Comparison of ENCODE assay signal across 8 mouse cellular contexts in the genomic region with DNA sequence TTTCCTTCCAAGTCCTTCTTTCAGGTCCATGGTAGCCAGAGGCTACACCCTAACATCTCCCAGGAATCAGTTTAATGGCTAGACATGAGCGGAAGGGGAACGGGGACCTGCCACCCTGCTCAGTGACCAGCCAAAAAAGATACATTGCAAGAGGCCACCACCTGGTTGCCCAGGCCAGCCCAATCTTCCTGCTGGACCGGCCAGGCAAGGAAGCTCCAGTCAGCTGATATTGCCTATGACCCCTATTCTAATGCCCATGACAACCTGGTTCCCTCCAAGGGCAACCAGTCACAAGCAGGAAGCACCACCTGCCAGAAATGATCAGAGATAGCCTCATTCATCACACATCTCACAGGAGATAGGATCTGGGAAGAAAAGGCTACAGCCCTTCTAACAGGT. TPM values are rescaled to one million over a fixed set of nuclear protein-coding genes. Genes with fewer than 3 reads are reported as not detected.
DNase-seq lines count a peak whose midpoint lies in the region; ATAC-seq lines count a peak whose summit lies in the region.

No protein-coding gene starts in this region.

- H3K27me3 ChIP-seq in neural tube, embryonic 11.5 days (ENCODE audit: control insufficient read depth, insufficient read depth, low read length), result no peaks in the 10 kb centered on the region
- no peaks in the 10 kb centered on the region for H3K27me3 ChIP-seq in forebrain, embryonic 14.5 days (replicated peaks; ENCODE audit: control insufficient read depth, insufficient read depth, low read length)
- H3K27me3 ChIP-seq in limb, embryonic 13.5 days, result no peaks in the 10 kb centered on the region
- H3K27me3 ChIP-seq in stomach, embryonic 14.5 days (ENCODE audit: control insufficient read depth, insufficient read depth, low read length), result no peaks in the 10 kb centered on the region

- peaks cover 8% of the 10 kb centered on the region for H3K4me1 ChIP-seq in neural tube, embryonic 11.5 days (ENCODE audit: control insufficient read depth, insufficient read depth, low read length)
- H3K4me1 ChIP-seq in forebrain, embryonic 14.5 days (ENCODE audit: control insufficient read depth, insufficient read depth, low read length), result peaks cover 7% of the 10 kb centered on the region; the same call in 1 of the 2 replicates
- peaks cover 35% of the 10 kb centered on the region for H3K4me1 ChIP-seq in limb, embryonic 13.5 days
- H3K4me1 ChIP-seq in stomach, embryonic 14.5 days (ENCODE audit: control insufficient read depth, insufficient read depth, low read length), result 0 out of 2 replicates have a peak, but pooled peaks cover 11% of the 10 kb centered on the region

- H3K4me2 ChIP-seq in neural tube, embryonic 11.5 days (ENCODE audit: low read depth), result peak overlapping the region; percentile 97
- H3K4me2 ChIP-seq in forebrain, embryonic 14.5 days (ENCODE audit: low read length), result peak overlapping the region; percentile 98
- H3K4me2 ChIP-seq in limb, embryonic 13.5 days (replicated peaks), result peak overlapping the region; percentile 99
- peak overlapping the region; percentile 99 for H3K4me2 ChIP-seq in stomach, embryonic 14.5 days (replicated peaks; ENCODE audit: low read depth, low read length)

- DNase-seq in neural tube, embryonic 11.5 days (ENCODE audit: low spot score), result no peak
- no peak for DNase-seq in neural tube, embryonic 10.5 days (ENCODE audit: extremely low spot score, low spot score)
- DNase-seq in forebrain, embryonic 14.5 days (ENCODE audit: low spot score), result no peak
- DNase-seq in gastrocnemius, postnatal 36 days, result no peak
- DNase-seq in B cell, adult 2 months, result no peak

- intact Hi-C loops in gastrocnemius, postnatal 36 days (cut with DNase I), result no loop called here

- no peaks in the 10 kb centered on the region for H3K9me3 ChIP-seq in neural tube, embryonic 11.5 days (ENCODE audit: control insufficient read depth, low read length)
- no peaks in the 10 kb centered on the region for H3K9me3 ChIP-seq in forebrain, embryonic 14.5 days (replicated peaks; ENCODE audit: control insufficient read depth, low read length)
- H3K9me3 ChIP-seq in limb, embryonic 13.5 days, result no peaks in the 10 kb centered on the region
- no peaks in the 10 kb centered on the region for H3K9me3 ChIP-seq in stomach, embryonic 14.5 days (ENCODE audit: control insufficient read depth, low read depth, low read length)

- no peaks in the 10 kb centered on the region for H3K36me3 ChIP-seq in neural tube, embryonic 11.5 days (ENCODE audit: control insufficient read depth, insufficient read depth, low read length)
- H3K36me3 ChIP-seq in forebrain, embryonic 14.5 days (ENCODE audit: control insufficient read depth, insufficient read depth, low read length), result no peaks in the 10 kb centered on the region
- H3K36me3 ChIP-seq in limb, embryonic 13.5 days, result no peaks in the 10 kb centered on the region
- no peaks in the 10 kb centered on the region for H3K36me3 ChIP-seq in stomach, embryonic 14.5 days (ENCODE audit: control insufficient read depth, insufficient read depth, low read length)

- no peak overlapping the region for H3K27ac ChIP-seq in neural tube, embryonic 11.5 days (ENCODE audit: low read depth, low read length)
- H3K27ac ChIP-seq in forebrain, embryonic 14.5 days (ENCODE audit: low read depth, low read length), result no peak overlapping the region
- no peak overlapping the region for H3K27ac ChIP-seq in limb, embryonic 13.5 days
- H3K27ac ChIP-seq in stomach, embryonic 14.5 days (ENCODE audit: low read length), result no peak overlapping the region

- ATAC-seq in neural tube, embryonic 11.5 days (ENCODE audit: insufficient read depth, low FRiP score, low TSS enrichment), result no peak
- no peak for ATAC-seq in forebrain, embryonic 14.5 days
- ATAC-seq in limb, embryonic 13.5 days (ENCODE audit: low FRiP score, low read depth), result no peak
- no peak for ATAC-seq in stomach, embryonic 14.5 days (ENCODE audit: insufficient number of reproducible peaks, insufficient read depth, low FRiP score, low read depth)
- ATAC-seq in activated CD4-positive, CD25-positive, alpha-beta regulatory T cell, adult 4 months, result no peak

- H3K9ac ChIP-seq in neural tube, embryonic 11.5 days (ENCODE audit: low read length), result peak overlapping the region; percentile 63
- peak overlapping the region; percentile 74 for H3K9ac ChIP-seq in forebrain, embryonic 14.5 days (ENCODE audit: low read length)
- peak overlapping the region; percentile 79 for H3K9ac ChIP-seq in limb, embryonic 13.5 days
- H3K9ac ChIP-seq in stomach, embryonic 14.5 days (replicated peaks; ENCODE audit: low read depth, low read length), result no peak overlapping the region

- WGBS in neural tube, embryonic 11.5 days, result 85% methylated on average over 3 of the region's 3 CpGs
- 80% methylated on average over 3 of the region's 3 CpGs for WGBS in forebrain, embryonic 14.5 days
- WGBS in limb, embryonic 13.5 days, result 85% methylated on average over 3 of the region's 3 CpGs
- 75% methylated on average over 3 of the region's 3 CpGs for WGBS in stomach, embryonic 14.5 days

- H3K4me3 ChIP-seq in neural tube, embryonic 11.5 days (ENCODE audit: low read depth, low read length), result peak overlapping the region; percentile 66
- peak overlapping the region; percentile 59 for H3K4me3 ChIP-seq in forebrain, embryonic 14.5 days (ENCODE audit: low read depth, low read length)
- H3K4me3 ChIP-seq in limb, embryonic 13.5 days, result peak overlapping the region; percentile 76
- H3K4me3 ChIP-seq in stomach, embryonic 14.5 days (ENCODE audit: low read depth, low read length), result peak overlapping the region; percentile 62

RNA-seq across cellular contexts. Expression of gene Pdxk, which starts 1.0 kb away (rescaled TPM):
- 6.9 and 7.4 TPM in 2 replicates for polyA plus RNA-seq in neural tube, embryonic 11.5 days (2014; fragmentation: Nextera tagmentation; extraction: Ambion mirVana)
- 8.1 and 9.2 TPM in 2 replicates for polyA plus RNA-seq in forebrain, embryonic 14.5 days (2014; fragmentation: Nextera tagmentation; extraction: Ambion mirVana)
- polyA plus RNA-seq in limb, embryonic 13.5 days (2015; fragmentation: Nextera tagmentation; extraction: Ambion mirVana), result 12.0 and 13.6 TPM in 2 replicates
- polyA plus RNA-seq in stomach, embryonic 14.5 days (2014; fragmentation: Nextera tagmentation; extraction: Ambion mirVana), result 6.5 and 7.1 TPM in 2 replicates
- 1 to 10 TPM; 5.1 to 6.6 TPM for total RNA-seq in gastrocnemius, postnatal 36 days (2021)
- polyA plus RNA-seq in activated CD4-positive, CD25-positive, alpha-beta regulatory T cell, adult 4 months (2017; shearing (Covaris generic)), result 1 to 10 TPM; 5.7 to 8.5 TPM

RNA-seq across cellular contexts. Expression of gene Cstb, which starts 38.3 kb away (rescaled TPM):
- polyA plus RNA-seq in neural tube, embryonic 11.5 days (2014; fragmentation: Nextera tagmentation; extraction: Ambion mirVana), result 111 and 120 TPM in 2 replicates
- 119 and 142 TPM in 2 replicates for polyA plus RNA-seq in forebrain, embryonic 14.5 days (2014; fragmentation: Nextera tagmentation; extraction: Ambion mirVana)
- 202 and 212 TPM in 2 replicates for polyA plus RNA-seq in limb, embryonic 13.5 days (2015; fragmentation: Nextera tagmentation; extraction: Ambion mirVana)
- polyA plus RNA-seq in stomach, embryonic 14.5 days (2014; fragmentation: Nextera tagmentation; extraction: Ambion mirVana), result 419 and 443 TPM in 2 replicates
- total RNA-seq in gastrocnemius, postnatal 36 days (2021), result 10 to 100 TPM; 13.6 to 13.8 TPM
- 100 to 1,000 TPM; 166 to 179 TPM for polyA plus RNA-seq in activated CD4-positive, CD25-positive, alpha-beta regulatory T cell, adult 4 months (2017; shearing (Covaris generic))

RNA-seq across cellular contexts. Expression of gene Rrp1, which starts 50.9 kb away (rescaled TPM):
- 257 and 278 TPM in 2 replicates for polyA plus RNA-seq in neural tube, embryonic 11.5 days (2014; fragmentation: Nextera tagmentation; extraction: Ambion mirVana)
- 251 and 315 TPM in 2 replicates for polyA plus RNA-seq in forebrain, embryonic 14.5 days (2014; fragmentation: Nextera tagmentation; extraction: Ambion mirVana)
- 326 and 342 TPM in 2 replicates for polyA plus RNA-seq in limb, embryonic 13.5 days (2015; fragmentation: Nextera tagmentation; extraction: Ambion mirVana)
- polyA plus RNA-seq in stomach, embryonic 14.5 days (2014; fragmentation: Nextera tagmentation; extraction: Ambion mirVana), result 213 and 240 TPM in 2 replicates
- 10 to 100 TPM; 53.3 to 63.7 TPM for total RNA-seq in gastrocnemius, postnatal 36 days (2021)
- 100 to 1,000 TPM in 1 of 2 experiments, 10 to 100 TPM in 1; 92.2 to 124 TPM for polyA plus RNA-seq in activated CD4-positive, CD25-positive, alpha-beta regulatory T cell, adult 4 months (2017; shearing (Covaris generic))

RNA-seq across cellular contexts. Expression of gene Olfr1358, which starts 53.5 kb away (rescaled TPM):
- polyA plus RNA-seq in neural tube, embryonic 11.5 days (2014; fragmentation: Nextera tagmentation; extraction: Ambion mirVana), result not detected in 2 replicates
- polyA plus RNA-seq in forebrain, embryonic 14.5 days (2014; fragmentation: Nextera tagmentation; extraction: Ambion mirVana), result not detected in 2 replicates
- polyA plus RNA-seq in limb, embryonic 13.5 days (2015; fragmentation: Nextera tagmentation; extraction: Ambion mirVana), result not detected in 2 replicates
- polyA plus RNA-seq in stomach, embryonic 14.5 days (2014; fragmentation: Nextera tagmentation; extraction: Ambion mirVana), result not detected in 2 replicates
- not detected for total RNA-seq in gastrocnemius, postnatal 36 days (2021)
- not detected for polyA plus RNA-seq in activated CD4-positive, CD25-positive, alpha-beta regulatory T cell, adult 4 months (2017; shearing (Covaris generic))
